Mouse (Mus musculus): ENCODE measurements around the gene Ngb.

DNA sequence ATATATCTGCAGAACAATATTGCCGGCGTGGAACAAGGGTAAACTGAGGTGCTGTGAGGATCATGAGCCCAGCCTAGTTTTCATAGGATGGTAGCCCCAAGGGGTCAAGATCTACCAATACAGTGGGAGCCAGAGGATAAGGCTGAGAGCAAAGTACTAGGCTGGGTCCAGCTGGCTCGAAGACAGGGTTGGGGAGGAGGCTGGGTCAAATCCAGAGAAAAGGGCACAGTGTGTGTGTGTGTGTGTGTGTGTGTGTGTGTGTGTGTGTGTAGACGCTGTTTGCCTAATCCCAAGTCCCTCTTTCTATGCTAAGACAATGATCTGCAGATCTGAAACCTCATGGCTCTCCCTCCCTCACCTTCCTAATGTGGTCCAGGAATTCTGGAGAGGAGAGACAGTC lies 2.0 kb downstream of the Ngb start:
- TF ChIP-seq POLR2A (IDR thresholded peaks at IDR 0.05; ENCODE audit: control insufficient read depth, extremely low read depth, insufficient read depth, low read length, poor library complexity) (no peak), CTCF (IDR thresholded peaks at IDR 0.05; ENCODE audit: borderline replicate concordance, control insufficient read depth, extremely low read depth, insufficient read depth, low read length, poor library complexity) (no peak)
